Mouse (Mus musculus) macrophage (primary cell): Measurements from ENCODE around the gene Rpl29. TPM values are rescaled to one million over a fixed set of nuclear protein-coding genes. Genes with fewer than 3 reads are reported as not detected.

Experiments
- H3K27ac ChIP-seq: fragments of 350-480 bp; formaldehyde crosslinking; 2 replicates; pipeline ENCODE4 v1.9.0; 2021
- H3K36me3 ChIP-seq: fragments of 350-480 bp; formaldehyde crosslinking; 2 replicates; pipeline ENCODE4 v1.9.0; 2021; ENCODE audit errors: inconsistent target
- H3K4me3 ChIP-seq: fragments of 350-480 bp; formaldehyde crosslinking; 2 replicates; pipeline ENCODE4 v1.9.0; 2021; ENCODE audit errors: inconsistent target
- H3K79me2 ChIP-seq: fragments of 350-480 bp; formaldehyde crosslinking; 2 replicates; pipeline ENCODE4 v1.9.0; 2021; ENCODE audit errors: inconsistent target
- WGBS: methylation state at CpG from one replicate; pipeline ENCODE4 v1.1.7; 2026; ENCODE audit warnings: inconsistent platforms; ENCODE audit not compliant: missing documents; 5-methylcytosine and 5-hydroxymethylcytosine counted together
- polyA plus RNA-seq: library from polyadenylated mRNA; stranded (reverse); fragments of 250-400 nt; gene quantifications from 3 replicates; pipeline ENCODE4 v1.2.4, GENCODE M21; 2018; ENCODE audit warnings: inconsistent platforms
- total RNA-seq, 78 experiments: library from RNA; depleted of rRNA; stranded (reverse); fragments of 250-400 nt; gene quantifications; 1 replicate in 9 of 78; 2 replicates in 24 of 78; 3 replicates in 43 of 78; 4 replicates in 2 of 78; pipeline ENCODE4 v1.2.4; 2018; ENCODE audit warnings: inconsistent platforms in 56 of 78

The Rpl29 gene
- 100 to 1,000 TPM in 1 of 26 experiments, 10 to 100 TPM in 25; 10.2 to 120 (median 19.9) TPM for total RNA-seq (2018; cell fraction: chromatin; rRNA removed)
- 1,000 to 10,000 TPM in 2 of 26 experiments, 100 to 1,000 TPM in 24; 483 to 1,246 (median 739) TPM for total RNA-seq (2018; cell fraction: cytosol; rRNA removed)
- total RNA-seq (2018; cell fraction: nucleus; rRNA removed): 100 to 1,000 TPM in 1 of 26 experiments, 10 to 100 TPM in 25; 32.8 to 107 (median 59.5) TPM
- 891 to 979 TPM (median 909 TPM) in 3 replicates for polyA plus RNA-seq

GRCm38 (mm10) chr9:106429221-106430014 lies at the start of gene Rpl29:
Rpl29 (plus strand) TSS chr9:106429454.
- peak within 1 kb of the TSS; percentile 68 for H3K4me3 ChIP-seq
- 0% methylated on average over 53 of the region's 55 CpGs for WGBS

GRCm38 (mm10) chr9:106386181-106386864 lies 42.9 kb upstream of the Rpl29 start:
- 24% methylated on average over 12 of the region's 12 CpGs for WGBS
- no peaks in the 10 kb centered on the region for H3K79me2 ChIP-seq
- no peak overlapping the region for H3K4me3 ChIP-seq
- peak overlapping the region; percentile 36; the same call in 1 of the 2 replicates for H3K27ac ChIP-seq
- no peaks in the 10 kb centered on the region for H3K36me3 ChIP-seq

More at GRCm38 (mm10) chr9:106429221-106430014, at the start of gene Rpl29:
- H3K27ac ChIP-seq: peak within 1 kb of the TSS; percentile 76
- H3K79me2 ChIP-seq: peaks cover 13% of the 10 kb centered on the region
- peaks cover 21% of the 10 kb centered on the region for H3K36me3 ChIP-seq

- H3K27ac ChIP-seq: no peak overlapping the region
- no peak overlapping the region for H3K4me3 ChIP-seq
- no peaks in the 10 kb centered on the region for H3K36me3 ChIP-seq
- WGBS: 87% methylated on average over 11 of the region's 11 CpGs
- no peaks in the 10 kb centered on the region for H3K79me2 ChIP-seq
Measured at GRCm38 (mm10) chr9:106392828-106393527, 36.3 kb upstream of the Rpl29 start.

GRCm38 (mm10) chr9:106393548-106393947 lies 35.7 kb upstream of the Rpl29 start:
- H3K27ac ChIP-seq: no peak overlapping the region
- H3K4me3 ChIP-seq: no peak overlapping the region
- 92% methylated on average over 8 of the region's 8 CpGs for WGBS
- no peaks in the 10 kb centered on the region for H3K36me3 ChIP-seq
- no peaks in the 10 kb centered on the region for H3K79me2 ChIP-seq

GRCm38 (mm10) chr9:106394649-106395602 lies 34.3 kb upstream of the Rpl29 start:
- no peak overlapping the region for H3K27ac ChIP-seq
- H3K36me3 ChIP-seq: no peaks in the 10 kb centered on the region
- no peaks in the 10 kb centered on the region for H3K79me2 ChIP-seq
- no peak overlapping the region for H3K4me3 ChIP-seq
- 89% methylated on average over 11 of the region's 11 CpGs for WGBS

- Histone ChIP-seq H3K79me2 (no peaks in the 10 kb centered on the region), H3K27ac (no peak overlapping the region), H3K4me3 (no peak overlapping the region), H3K36me3 (no peaks in the 10 kb centered on the region)
- WGBS: 78% methylated on average over 4 of the region's 4 CpGs
Measured at GRCm38 (mm10) chr9:106397733-106398132, 31.5 kb upstream of the Rpl29 start.

GRCm38 (mm10) chr9:106398667-106399311 lies 30.5 kb upstream of the Rpl29 start:
- no peaks in the 10 kb centered on the region for H3K79me2 ChIP-seq
- no peak overlapping the region for H3K27ac ChIP-seq
- 71% methylated on average over 9 of the region's 9 CpGs for whole genome bisulfite sequencing
- H3K36me3 ChIP-seq: no peaks in the 10 kb centered on the region
- H3K4me3 ChIP-seq: no peak overlapping the region

GRCm38 (mm10) chr9:106399808-106400207 lies 29.4 kb upstream of the Rpl29 start:
- Histone ChIP-seq H3K79me2 (no peaks in the 10 kb centered on the region), H3K27ac (no peak overlapping the region), H3K36me3 (no peaks in the 10 kb centered on the region), H3K4me3 (no peak overlapping the region)
- 96% methylated on average over 3 of the region's 3 CpGs for WGBS

- no peaks in the 10 kb centered on the region for H3K79me2 ChIP-seq
- H3K36me3 ChIP-seq: no peaks in the 10 kb centered on the region
- H3K4me3 ChIP-seq: no peak overlapping the region
- WGBS: 95% methylated on average over 5 of the region's 5 CpGs
- no peak overlapping the region for H3K27ac ChIP-seq
Measured at GRCm38 (mm10) chr9:106402149-106402548, 27.1 kb upstream of the Rpl29 start.

GRCm38 (mm10) chr9:106402607-106403375 lies 26.5 kb upstream of the Rpl29 start:
- 91% methylated on average over 14 of the region's 16 CpGs for WGBS
- Histone ChIP-seq H3K27ac (no peak overlapping the region), H3K79me2 (no peaks in the 10 kb centered on the region), H3K4me3 (no peak overlapping the region), H3K36me3 (no peaks in the 10 kb centered on the region)

- 92% methylated on average over 6 of the region's 6 CpGs for WGBS
- Histone ChIP-seq H3K36me3 (no peaks in the 10 kb centered on the region), H3K79me2 (no peaks in the 10 kb centered on the region), H3K4me3 (no peak overlapping the region), H3K27ac (no peak overlapping the region)
Measured at GRCm38 (mm10) chr9:106405275-106405674, 24.0 kb upstream of the Rpl29 start.

GRCm38 (mm10) chr9:106406443-106407078 lies 22.7 kb upstream of the Rpl29 start:
- no peak overlapping the region for H3K4me3 ChIP-seq
- no peaks in the 10 kb centered on the region for H3K36me3 ChIP-seq
- no peaks in the 10 kb centered on the region for H3K79me2 ChIP-seq
- 82% methylated on average over 8 of the region's 8 CpGs for WGBS
- no peak overlapping the region for H3K27ac ChIP-seq
